Mouse (Mus musculus): ENCODE data around the gene H2-Eb1. TPM values are rescaled to one million over a fixed set of nuclear protein-coding genes. Genes with fewer than 3 reads are reported as not detected.

Gene H2-Eb1
- 100 to 1,000 TPM in 3 of 4 experiments, 10 to 100 TPM in 1; 83.6 to 191 (median 159) TPM for total RNA-seq (2022)

GRCm38 (mm10) chr17:34305380-34306030 lies at the start of gene H2-Eb1:
TSS of gene H2-Eb1 (plus strand) at chr17:34305867.
- DNase-seq: peak; percentile 81

GRCm38 (mm10) chr17:34256501-34256900 lies 49.2 kb upstream of the H2-Eb1 start:
- DNase-seq: no peak

- DNase-seq: peak; percentile 72
Observed at GRCm38 (mm10) chr17:34257594-34258375, 47.9 kb upstream of the H2-Eb1 start, which contains the start of gene H2-Ab1. TSS of gene H2-Ab1 (plus strand) at chr17:34257689.

GRCm38 (mm10) chr17:34260551-34260950 lies 45.1 kb upstream of the H2-Eb1 start:
- no peak for DNase-seq

GRCm38 (mm10) chr17:34261502-34261901 lies 44.2 kb upstream of the H2-Eb1 start:
- DNase-seq: peak; percentile 59

GRCm38 (mm10) chr17:34263068-34263467 lies 42.6 kb upstream of the H2-Eb1 start:
- peak; percentile 47 for DNase-seq

GRCm38 (mm10) chr17:34263811-34264371 lies 41.8 kb upstream of the H2-Eb1 start:
- DNase-seq: no peak

- no peak for DNase-seq
Observed at GRCm38 (mm10) chr17:34264452-34265351, 41.0 kb upstream of the H2-Eb1 start.

- no peak for DNase-seq
Observed at GRCm38 (mm10) chr17:34268262-34268661, 37.4 kb upstream of the H2-Eb1 start.

- no peak for DNase-seq
Observed at GRCm38 (mm10) chr17:34268748-34269147, 36.9 kb upstream of the H2-Eb1 start.

- no peak for DNase-seq
Observed at GRCm38 (mm10) chr17:34269817-34270216, 35.9 kb upstream of the H2-Eb1 start.

GRCm38 (mm10) chr17:34270230-34270629 lies 35.4 kb upstream of the H2-Eb1 start:
- DNase-seq: no peak

GRCm38 (mm10) chr17:34270940-34271339 lies 34.7 kb upstream of the H2-Eb1 start:
- DNase-seq: no peak

- DNase-seq: no peak
Observed at GRCm38 (mm10) chr17:34272102-34272501, 33.6 kb upstream of the H2-Eb1 start.

- no peak for DNase-seq
Observed at GRCm38 (mm10) chr17:34280499-34281038, 25.1 kb upstream of the H2-Eb1 start.

- no peak for DNase-seq
Observed at GRCm38 (mm10) chr17:34281836-34282235, 23.8 kb upstream of the H2-Eb1 start.

- DNase-seq: no peak
Observed at GRCm38 (mm10) chr17:34285371-34285770, 20.3 kb upstream of the H2-Eb1 start.

- no peak for DNase-seq
Observed at GRCm38 (mm10) chr17:34285848-34286247, 19.8 kb upstream of the H2-Eb1 start.

GRCm38 (mm10) chr17:34286501-34286900 lies 19.2 kb upstream of the H2-Eb1 start:
- DNase-seq: no peak

GRCm38 (mm10) chr17:34286999-34287398 lies 18.7 kb upstream of the H2-Eb1 start:
- no peak for DNase-seq

- DNase-seq: peak; percentile 86
Observed at GRCm38 (mm10) chr17:34287648-34288047, 18.0 kb upstream of the H2-Eb1 start, which contains the start of gene H2-Aa. TSS of gene H2-Aa (minus strand) at chr17:34287823.

- no peak for DNase-seq
Observed at GRCm38 (mm10) chr17:34288131-34288530, 17.5 kb upstream of the H2-Eb1 start.

Data from adrenal gland, adult 8-10 months (tissue).